Mouse (Mus musculus) forebrain, embryonic 14.5 days (tissue): ENCODE measurements at regions not wholly inside any gene's neighbourhood (a gene's known extent, or its start where the extent isn't known, plus 50 kb on each side); places are given as distances from the start of the nearest gene placed in this dataset.

Experiments
- ATAC-seq: fragments of 200-750 bp; cut with Nextera tagmentation; 2 replicates; pipeline ENCODE4 v1.8.0; 2017; ENCODE audit warnings: mild to moderate bottlenecking, moderate library complexity
- DNase-seq: peaks from one replicate; pipeline ENCODE4 v3.0.0-alpha.2; 2015; ENCODE audit warnings: low spot score
- H3K27ac ChIP-seq: fragments of 300-500 bp; sonication (generic); 2 replicates; pipeline ENCODE4 v1.5.1; 2014; ENCODE audit warnings: low read depth, mild to moderate bottlenecking, control low read depth, low read length, moderate library complexity
- H3K27me3 ChIP-seq: fragments of 300-500 bp; sonication (generic); replicated peaks from 2 replicates; pipeline ENCODE4 v1.6.1; 2014; ENCODE audit warnings: low read length, control low read depth, mixed read lengths; ENCODE audit not compliant: control insufficient read depth, insufficient read depth
- H3K36me3 ChIP-seq: fragments of 300-500 bp; sonication (generic); 2 replicates; pipeline ENCODE4 v1.6.1; 2014; ENCODE audit warnings: low read length, control low read depth; ENCODE audit not compliant: control insufficient read depth, insufficient read depth
- H3K4me1 ChIP-seq: fragments of 300-500 bp; sonication (generic); 2 replicates; pipeline ENCODE4 v1.6.1; 2014; ENCODE audit warnings: antibody characterized with exemption, low read length, control low read depth; ENCODE audit not compliant: control insufficient read depth, insufficient read depth
- H3K4me2 ChIP-seq: fragments of 300-500 bp; sonication (generic); 2 replicates; pipeline ENCODE4 v1.6.1; 2014; ENCODE audit warnings: mild to moderate bottlenecking, control low read depth, low read length
- H3K4me3 ChIP-seq: fragments of 300-500 bp; sonication (generic); 2 replicates; pipeline ENCODE4 v1.5.1; 2014; ENCODE audit warnings: low read depth, low read length, control low read depth
- H3K9ac ChIP-seq: fragments of 300-500 bp; sonication (generic); 2 replicates; pipeline ENCODE4 v1.6.1; 2014; ENCODE audit warnings: mild to moderate bottlenecking, low read length, control low read depth, moderate library complexity
- H3K9me3 ChIP-seq: fragments of 300-500 bp; sonication (generic); replicated peaks from 2 replicates; pipeline ENCODE4 v1.6.1; 2016; ENCODE audit warnings: low read length, control low read depth, mixed read lengths; ENCODE audit not compliant: control insufficient read depth
- WGBS: fragments of 180-500 bp; shearing (Covaris S2); extraction: QIAGEN DNeasy Blood & Tissue Kit; methylation state at CpG from one replicate; pipeline ENCODE4 v1.1.7; 2014; 5-methylcytosine and 5-hydroxymethylcytosine counted together

DNA sequence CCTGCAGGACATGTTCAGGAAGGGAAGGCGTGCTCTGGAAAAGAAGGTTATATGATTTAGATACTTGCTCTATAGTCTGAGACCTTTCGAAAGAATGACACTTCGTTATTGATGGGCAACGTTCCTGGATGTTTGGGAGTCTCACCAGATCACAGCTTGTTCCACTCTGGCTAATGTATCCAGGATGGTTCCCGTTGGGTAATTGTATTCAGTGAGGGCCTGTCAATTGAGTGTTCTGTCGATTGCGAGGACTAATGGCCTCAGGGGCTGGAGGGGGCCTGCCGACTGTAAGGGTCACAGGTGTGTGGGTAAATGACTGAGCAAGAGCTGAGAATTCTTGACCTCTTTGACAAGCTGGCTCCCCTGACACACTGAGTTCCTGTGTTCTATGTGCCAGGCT is 62.4 kb upstream of the Sdk2 start:
- no peaks in the 10 kb centered on the region for H3K9me3 ChIP-seq
- H3K4me1 ChIP-seq = 0 out of 2 replicates have a peak, but pooled peaks cover 5% of the 10 kb centered on the region
- no peak overlapping the region for H3K9ac ChIP-seq
- no peaks in the 10 kb centered on the region for H3K27me3 ChIP-seq
- H3K4me3 ChIP-seq = no peak overlapping the region
- DNase-seq = no peak
- H3K36me3 ChIP-seq = no peaks in the 10 kb centered on the region
- 53% methylated on average over 8 of the region's 8 CpGs for WGBS
- H3K27ac ChIP-seq = no peak overlapping the region
- H3K4me2 ChIP-seq = no peak overlapping the region
- ATAC-seq = no peak

DNA sequence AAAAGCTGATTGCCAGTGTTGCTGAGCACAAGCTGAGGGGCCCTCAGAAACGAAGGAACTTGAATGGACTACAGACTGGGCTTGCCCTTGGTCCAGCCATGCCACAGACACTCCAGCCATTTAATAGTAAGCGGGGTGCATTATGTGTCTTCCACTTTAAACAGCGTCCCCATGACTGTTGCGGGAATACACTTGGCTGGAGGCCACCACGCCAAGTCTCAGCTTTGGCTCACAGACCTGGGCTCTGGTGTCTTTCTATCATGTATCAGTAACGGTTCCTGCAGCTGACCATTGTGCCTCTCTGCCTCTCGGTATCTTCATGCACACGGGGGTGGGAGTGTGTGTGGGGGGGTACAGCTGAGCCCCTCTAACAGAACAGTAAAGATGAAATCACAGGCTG is 62.0 kb upstream of the Sdk2 start:
- Histone ChIP-seq H3K4me1 (0 out of 2 replicates have a peak, but pooled peaks cover 5% of the 10 kb centered on the region), H3K9me3 (no peaks in the 10 kb centered on the region), H3K4me2 (no peak overlapping the region), H3K27me3 (no peaks in the 10 kb centered on the region), H3K27ac (no peak overlapping the region), H3K4me3 (no peak overlapping the region), H3K9ac (no peak overlapping the region), H3K36me3 (no peaks in the 10 kb centered on the region)
- WGBS = 68% methylated on average over 8 of the region's 8 CpGs
- DNase-seq (no peak), ATAC-seq (no peak)

DNA sequence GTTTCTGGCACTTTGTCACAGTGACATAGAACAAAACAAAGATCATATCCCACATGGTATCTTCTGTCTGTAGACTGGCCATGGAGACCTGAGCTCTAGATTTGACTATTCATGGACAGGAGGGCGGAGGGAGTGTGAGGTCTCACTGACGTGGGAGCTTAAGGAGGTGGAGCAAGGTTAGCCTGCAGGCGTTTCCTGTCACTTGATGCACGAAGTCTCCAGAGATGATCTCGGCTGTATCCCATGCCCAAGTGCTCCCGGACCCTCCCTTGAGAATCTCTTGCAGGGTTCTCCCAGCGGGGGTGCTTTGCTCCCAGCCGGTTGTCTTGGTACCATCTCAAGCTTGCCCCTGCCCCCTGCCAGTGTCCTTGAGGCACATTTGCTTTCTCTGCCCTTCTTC is 60.6 kb upstream of the Sdk2 start:
- Histone ChIP-seq H3K36me3 (no peaks in the 10 kb centered on the region), H3K9me3 (no peaks in the 10 kb centered on the region), H3K4me1 (0 out of 2 replicates have a peak, but pooled peaks cover 5% of the 10 kb centered on the region), H3K9ac (no peak overlapping the region), H3K4me2 (no peak overlapping the region), H3K27me3 (no peaks in the 10 kb centered on the region), H3K4me3 (no peak overlapping the region), H3K27ac (no peak overlapping the region)
- DNase-seq = no peak
- WGBS = 34% methylated on average over 8 of the region's 8 CpGs
- no peak for ATAC-seq

DNA sequence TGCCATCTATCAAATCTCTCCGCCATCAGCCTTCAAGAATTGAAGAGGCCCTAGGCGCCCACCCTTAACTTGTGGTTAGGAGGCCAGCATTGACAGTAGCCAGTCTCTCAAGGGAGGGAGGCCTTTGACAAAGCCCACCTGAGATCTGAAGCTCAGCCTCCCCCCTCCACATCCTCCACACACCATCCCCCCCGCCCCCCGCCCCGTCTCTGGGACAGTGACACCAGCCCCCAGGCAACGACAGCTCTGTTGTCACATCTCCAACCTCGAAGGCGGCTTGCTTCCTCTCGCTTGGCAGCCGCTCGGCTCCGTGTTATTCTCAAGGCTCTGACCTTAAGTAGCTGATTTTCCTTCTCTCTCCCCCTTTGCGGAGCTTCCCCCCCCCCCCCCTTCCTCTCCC is 55.3 kb upstream of the Sdk2 start:
- peak; percentile 49 for DNase-seq

DNA sequence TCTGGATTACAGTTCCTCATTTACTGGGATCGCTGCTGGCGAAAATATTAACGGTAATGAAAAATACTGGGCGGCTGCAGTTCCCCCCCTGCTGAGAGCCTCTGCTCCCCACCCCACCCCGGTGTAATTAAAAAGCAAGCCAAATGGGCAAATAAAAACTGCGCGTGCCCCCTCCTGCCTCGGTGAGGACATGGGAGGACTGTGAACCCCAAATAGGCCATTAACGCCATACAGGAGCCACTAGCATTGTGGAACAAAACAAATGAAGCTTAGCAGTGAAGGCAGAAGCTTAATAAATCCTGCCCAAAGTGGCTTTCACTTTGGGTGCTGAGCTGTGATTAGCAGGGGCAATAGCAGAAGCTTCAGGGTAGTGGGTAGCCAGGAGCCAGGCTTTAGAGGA is 52.3 kb upstream of the Sdk2 start:
- Histone ChIP-seq H3K4me2 (no peak overlapping the region), H3K27me3 (no peaks in the 10 kb centered on the region), H3K9me3 (no peaks in the 10 kb centered on the region), H3K36me3 (no peaks in the 10 kb centered on the region), H3K4me3 (no peak overlapping the region), H3K4me1 (peaks cover 7% of the 10 kb centered on the region; the same call in 1 of the 2 replicates), H3K9ac (0 out of 2 replicates have a peak overlapping the region, but pooled peaks have one; percentile 29), H3K27ac (no peak overlapping the region)
- ATAC-seq = no peak
- peak; percentile 40 for DNase-seq
- 10% methylated on average over 9 of the region's 9 CpGs for WGBS

More for the DNA sequence above, 55.3 kb upstream of the Sdk2 start:
- Histone ChIP-seq H3K4me2 (no peak overlapping the region), H3K4me1 (peaks cover 4% of the 10 kb centered on the region; the same call in 1 of the 2 replicates), H3K27ac (no peak overlapping the region), H3K36me3 (no peaks in the 10 kb centered on the region), H3K9me3 (no peaks in the 10 kb centered on the region), H3K9ac (no peak overlapping the region), H3K4me3 (no peak overlapping the region), H3K27me3 (no peaks in the 10 kb centered on the region)
- ATAC-seq = no peak; the same call in 1 of the 2 replicates
- 39% methylated on average over 12 of the region's 13 CpGs for WGBS
